Mouse (Mus musculus) ZHBTc4 (cell line): ENCODE results near the gene Mettl11b.
A peak's percentile ranks its signal among the peaks of the same experiment; 100 is the strongest.

Source experiments
- DNase-seq: peaks from one replicate; pipeline ENCODE4 v3.0.0-alpha.2; 2011; ENCODE audit warnings: low read depth, low spot score

Mettl11b gene

DNA sequence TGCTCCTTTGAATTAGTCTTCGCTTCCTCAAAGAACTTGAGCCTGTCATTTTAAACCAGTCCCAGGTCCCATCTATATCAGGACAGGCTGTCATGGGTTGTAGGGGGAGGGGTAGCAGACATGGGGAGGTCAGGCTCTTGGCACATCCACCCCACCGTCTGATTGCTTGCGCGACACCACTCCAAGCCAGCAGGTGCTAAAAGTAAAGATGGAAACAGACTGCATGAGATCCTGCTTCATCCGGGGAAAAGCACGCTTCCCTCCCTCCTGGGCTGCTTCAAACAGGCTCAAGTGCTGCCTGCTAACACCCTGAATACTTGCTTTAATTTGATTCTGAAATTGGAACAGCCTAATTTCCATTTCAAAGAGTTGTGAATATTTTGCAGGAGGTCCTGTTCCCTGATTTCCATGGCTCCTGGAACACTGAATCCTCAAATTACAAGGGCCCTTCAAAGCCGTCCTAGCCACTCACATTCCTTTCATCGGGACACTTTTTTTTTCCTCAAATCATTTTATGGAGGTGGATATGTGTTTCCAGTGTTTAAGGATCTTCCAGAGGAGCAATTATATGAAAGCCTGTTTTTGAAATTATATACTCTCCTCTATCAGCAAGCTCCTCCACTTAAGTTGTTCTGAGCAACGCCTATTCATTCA, at the start of gene Mettl11b:
Mettl11b (minus strand) TSS at position 127 of the 654 bp plus-strand sequence.
- DNase-seq: peak; percentile 13

DNA sequence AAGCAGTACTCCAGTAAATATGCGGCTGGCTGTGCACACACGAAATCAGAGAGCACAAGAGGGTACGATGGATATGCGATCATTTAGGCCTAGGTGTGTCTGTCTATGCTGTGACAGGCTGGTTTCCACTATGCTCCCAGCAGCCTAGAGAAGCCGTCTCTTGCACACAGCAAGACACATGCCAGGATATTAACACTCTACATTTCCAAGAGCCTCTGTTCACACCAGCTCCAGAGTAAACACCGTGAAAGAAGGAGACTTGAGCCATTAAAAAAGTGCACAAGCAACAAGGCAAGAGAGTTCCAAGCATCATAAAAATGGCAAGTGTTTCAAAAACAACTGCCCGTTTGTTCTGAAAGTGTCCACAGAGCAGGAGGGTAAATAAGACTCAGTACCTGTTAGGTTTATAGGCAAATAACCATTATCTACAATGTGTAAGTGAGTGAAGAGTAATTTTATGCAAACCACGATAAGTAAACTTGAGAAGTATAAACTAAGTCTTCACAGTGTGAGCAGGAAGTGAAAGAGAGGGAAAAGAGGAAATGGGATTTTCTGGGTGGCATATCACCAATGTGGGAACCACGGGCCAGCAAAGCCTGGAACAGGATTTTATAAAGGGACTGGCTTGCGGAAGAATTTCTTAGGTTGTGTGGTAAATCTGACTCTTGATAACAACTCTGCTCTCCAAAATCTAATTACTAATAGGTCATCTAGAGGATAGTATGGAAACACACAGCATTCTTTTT, 32.6 kb upstream of the Mettl11b start:
- DNase-seq: no peak

DNA sequence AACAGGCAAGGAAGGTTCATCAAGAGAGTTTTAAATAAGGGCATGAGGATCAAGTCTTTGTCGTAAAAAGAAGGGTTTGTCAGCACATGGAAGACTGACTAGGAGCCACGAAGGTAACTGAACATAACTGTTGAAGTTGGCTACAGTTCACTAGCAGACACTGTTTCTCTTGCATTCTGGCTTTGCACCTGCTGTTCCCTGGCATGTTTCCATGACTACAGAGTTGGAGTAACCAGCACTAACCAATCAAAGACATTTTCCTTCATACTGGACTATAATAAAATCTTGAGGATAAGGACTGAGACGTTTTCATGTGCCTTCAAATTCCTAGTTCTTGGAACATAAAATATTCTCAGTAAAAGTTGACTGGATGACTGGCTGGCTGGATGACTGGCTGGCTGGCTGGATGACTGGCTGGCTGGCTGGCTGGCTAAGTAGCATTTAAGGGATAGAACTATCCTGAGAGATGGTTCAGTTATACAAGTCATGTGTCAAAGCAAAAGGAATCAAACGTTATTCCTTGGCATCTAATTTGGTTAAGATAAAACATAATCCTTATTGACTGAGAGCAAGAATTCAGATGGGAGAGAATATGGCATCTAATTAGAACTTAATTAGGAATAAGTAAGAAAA, 26.4 kb upstream of the Mettl11b start:
- DNase-seq: no peak

DNA sequence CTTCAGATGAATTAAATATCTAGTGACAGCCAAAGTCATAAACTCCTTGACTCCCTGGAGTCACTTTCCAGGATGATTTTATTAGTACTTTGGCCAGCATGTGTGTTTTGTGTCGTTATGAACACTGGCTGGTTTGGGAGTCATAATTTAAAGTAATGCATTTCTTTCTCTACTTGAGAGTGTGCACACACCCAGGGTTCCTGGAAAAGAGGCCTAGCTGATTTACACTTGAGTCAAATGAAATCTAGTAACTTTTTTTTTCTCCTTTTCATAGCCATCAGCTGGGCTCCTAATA, 12.2 kb upstream of the Mettl11b start:
- no peak for DNase-seq

DNA sequence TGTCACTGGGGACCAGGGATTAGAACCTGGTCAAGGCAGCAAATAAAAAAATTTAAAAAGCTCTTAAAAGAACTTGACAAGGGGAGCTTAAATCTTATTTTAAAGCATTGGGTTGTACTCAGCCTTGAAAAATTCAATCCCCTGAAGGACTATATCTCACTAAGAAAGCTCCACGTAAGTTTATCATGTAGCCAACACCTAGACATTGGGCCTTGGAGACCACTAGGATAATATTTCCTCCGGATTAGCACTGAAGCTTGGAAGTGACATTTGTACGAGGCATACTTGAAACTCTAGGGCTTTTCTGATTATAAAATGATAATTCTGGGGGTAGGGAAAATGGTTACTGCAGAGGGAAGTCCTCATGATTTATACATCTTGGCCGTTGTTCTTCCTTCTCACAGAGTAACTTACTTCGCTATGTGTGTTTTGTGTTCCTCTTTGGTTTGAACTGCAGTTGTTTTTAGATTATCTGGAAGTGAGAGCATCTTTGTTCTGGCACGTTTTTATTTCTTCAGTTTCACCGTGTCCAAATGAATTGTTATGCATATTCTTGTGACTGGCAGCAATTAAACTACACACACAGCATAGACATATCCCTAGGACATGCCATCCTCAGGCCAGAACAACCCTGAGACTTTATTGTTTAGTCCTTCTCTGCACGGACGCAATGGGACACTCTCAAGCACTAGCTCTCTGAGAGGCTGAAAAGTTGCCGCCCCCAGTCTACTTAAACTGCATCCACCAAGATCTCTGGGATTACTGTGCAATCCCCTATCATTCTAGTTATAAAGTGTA, 11.6 kb upstream of the Mettl11b start:
- DNase-seq: no peak

DNA sequence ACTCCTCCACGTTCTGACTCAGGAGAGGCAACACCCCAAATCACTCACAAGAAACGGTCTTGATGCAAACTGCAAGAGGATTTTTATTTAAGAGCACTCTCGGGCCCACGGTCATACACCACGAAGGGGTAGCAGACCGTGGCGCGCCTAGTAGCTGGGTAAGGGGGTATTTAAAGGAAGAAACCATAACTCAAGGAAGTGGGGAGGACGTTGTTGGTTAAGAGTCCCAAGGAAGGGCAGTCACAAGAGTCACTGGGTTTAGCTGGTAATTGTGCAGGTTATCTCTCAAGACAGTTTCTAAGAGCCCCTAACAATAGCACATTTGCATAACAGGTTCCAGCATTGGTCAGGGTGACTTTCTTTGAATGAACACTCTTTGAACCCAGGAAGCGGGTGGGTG, 6.1 kb upstream of the Mettl11b start:
- DNase-seq: peak; percentile 61

DNA sequence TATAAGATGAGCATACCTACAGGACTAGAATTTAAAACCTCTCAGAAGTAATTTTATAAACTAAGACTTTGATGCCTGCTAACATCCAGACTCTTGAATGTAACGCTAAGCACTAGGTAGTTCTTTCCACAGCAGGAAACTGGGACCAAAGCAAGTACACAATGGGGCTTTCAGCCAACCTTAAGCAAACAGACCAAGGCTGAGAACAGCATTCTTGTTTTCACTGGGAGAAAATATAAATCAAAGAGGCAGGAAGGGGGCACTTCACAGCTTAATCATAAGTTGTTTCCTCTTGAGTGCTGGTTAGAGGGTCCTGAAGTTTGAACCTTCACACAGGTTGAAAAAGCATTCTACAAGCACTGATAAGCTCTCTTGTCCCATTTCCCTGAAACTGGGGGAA, 1.1 kb downstream of the Mettl11b start:
- DNase-seq: no peak

DNA sequence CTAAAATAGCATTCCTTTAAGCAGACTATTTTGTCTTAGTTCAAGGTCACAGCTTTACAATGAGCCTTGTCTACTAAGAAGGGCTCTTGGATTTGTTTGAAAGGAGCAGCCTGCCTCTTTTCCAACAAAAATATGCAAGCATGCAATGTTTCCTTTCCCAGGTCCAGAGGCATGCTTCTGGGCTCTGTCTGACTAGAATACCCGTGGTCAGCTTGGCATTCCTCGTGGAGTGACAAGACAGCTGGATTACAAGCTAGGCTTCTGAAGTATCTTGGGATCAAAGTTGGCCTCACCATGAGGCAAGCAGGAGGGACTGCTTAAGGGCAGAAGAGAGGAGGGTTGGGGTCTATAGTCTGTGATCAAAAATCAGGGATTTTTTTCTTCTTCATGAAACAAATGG, 16.4 kb downstream of the Mettl11b start:
- DNase-seq: no peak

DNA sequence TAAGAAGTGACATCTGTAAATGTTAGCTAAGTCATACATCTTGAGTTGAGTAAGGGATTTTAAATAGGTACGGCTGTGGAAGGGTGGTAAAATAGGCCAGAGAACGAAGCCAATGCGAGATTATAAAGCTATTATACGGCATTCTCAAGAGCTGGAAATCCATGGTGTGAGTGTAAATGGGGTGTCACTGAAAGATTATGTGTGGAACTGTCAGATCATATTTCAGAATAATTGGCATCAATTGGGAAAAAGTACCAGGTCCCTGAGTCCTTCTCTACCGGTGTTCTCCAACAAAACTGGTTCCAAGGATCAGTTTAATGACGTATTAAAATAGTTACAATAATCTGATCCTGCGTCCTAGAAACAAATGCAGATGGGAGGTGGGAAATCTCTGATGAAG, 24.5 kb downstream of the Mettl11b start:
- no peak for DNase-seq

DNA sequence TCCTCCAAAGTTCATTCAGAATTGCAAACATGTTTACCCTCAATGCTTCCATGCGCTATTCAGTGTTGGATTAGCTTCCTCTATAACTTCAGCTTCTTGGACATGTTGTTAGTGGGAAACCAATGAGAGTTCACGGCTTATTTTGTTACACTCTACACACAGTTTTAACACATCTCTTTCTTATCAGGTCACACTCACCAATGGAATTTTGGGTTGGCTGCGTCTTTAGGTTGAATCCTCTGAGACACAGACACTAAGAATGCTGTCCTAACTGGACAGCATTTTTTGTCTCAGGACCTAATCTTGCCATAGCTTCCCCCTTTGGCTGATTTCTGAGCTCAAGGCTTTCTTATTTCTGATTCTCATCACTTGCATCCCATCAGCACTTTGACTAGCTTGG, 25.3 kb downstream of the Mettl11b start:
- no peak for DNase-seq

DNA sequence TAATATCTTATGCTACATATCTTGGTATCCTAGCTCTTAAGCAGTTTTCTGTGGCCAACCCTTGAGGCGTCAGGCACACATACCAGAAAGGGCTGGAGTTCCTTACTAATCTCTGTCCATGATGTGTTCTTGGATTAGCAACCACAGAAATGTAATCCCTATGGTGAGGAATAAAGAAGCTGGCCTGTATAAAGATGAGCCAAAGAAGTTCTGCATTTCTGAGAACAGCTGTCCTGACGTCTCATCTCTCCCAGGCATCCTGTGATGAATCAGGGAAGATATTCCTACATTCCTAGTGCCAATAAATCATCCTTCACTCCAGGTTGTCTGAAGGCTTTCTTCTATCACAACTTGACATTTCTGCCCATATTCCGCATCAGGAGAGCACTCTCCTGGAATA, 33.2 kb downstream of the Mettl11b start:
- no peak for DNase-seq

DNA sequence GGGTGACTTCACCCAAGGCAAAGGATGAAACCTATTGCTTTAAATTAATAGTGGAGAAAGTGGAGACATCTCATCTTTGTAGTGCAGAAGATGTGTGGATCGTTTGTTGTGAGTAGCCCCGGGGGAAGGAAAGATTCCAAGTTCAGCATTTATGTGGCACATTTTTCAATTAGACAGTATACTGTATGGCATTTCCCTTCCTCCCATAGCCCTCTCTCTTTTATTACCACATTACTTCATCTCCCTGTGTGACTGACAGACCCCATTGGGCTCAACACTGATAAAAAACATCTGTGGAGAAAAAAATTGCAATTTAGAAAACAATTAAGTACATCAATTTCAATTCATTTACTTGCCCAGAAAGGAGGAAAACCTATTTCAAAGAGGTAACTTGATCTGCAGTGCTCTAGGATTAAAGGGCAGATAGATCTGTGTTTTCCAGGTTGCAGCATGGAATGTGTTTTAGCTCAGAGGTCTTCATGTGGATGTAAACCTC, 42.0 kb downstream of the Mettl11b start:
- no peak for DNase-seq

DNA sequence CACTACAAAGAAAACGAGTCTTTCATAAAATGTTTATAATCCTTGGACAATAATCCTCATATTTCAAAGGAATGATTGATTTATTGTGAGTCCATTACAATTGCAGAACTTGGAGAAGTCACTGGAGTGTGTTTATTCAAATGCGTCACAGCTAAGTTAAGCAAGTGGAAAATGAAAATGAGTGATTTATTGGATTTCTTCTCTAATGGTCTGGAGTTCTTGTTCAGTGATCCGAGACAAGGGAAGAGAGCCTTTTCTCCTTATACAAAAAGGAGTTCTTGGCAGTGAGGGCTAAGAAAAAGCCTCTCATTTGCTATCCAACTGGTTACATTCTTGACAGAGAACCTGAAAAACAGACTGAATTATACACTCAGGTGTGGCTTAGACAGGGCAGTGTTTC, 42.9 kb downstream of the Mettl11b start:
- no peak for DNase-seq

DNA sequence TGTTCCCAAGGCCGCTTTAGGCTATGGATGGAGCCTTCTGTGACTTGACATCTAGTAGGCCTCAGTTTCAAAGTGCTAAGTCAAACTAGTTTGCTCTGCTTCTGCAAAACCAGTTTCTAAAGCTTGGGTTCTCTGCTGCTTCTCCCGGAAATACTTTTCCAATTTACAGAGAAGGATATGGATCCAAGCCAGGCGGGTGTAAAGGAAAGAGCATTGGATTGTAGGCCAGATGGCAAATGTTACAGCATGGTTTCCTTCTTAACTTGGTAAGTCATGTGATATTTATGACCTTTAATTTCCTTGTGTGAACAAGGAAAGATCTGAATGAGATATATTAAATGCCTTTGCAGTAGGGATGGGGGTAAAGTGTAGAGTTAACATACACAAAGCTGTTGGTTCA, 52.2 kb downstream of the Mettl11b start:
- DNase-seq: no peak

DNA sequence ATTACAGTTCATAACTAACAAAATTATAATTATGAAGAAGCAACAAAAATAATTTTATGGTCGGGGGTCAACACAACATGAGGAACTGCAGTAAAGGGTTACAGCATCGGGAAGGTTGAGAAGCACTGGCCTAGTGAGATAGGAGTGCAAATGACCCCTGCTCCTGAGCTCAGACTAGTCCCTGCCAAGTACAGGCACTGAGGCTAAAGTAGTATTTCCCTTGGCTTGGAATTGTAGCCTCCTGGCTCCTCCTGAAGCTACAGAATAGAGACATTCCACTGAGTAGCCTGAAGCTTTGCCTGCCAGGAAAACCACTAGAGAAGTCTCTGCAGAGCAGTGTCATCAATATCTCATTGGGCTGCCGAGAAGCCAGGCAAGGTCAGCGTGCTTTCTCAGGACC, 53.7 kb downstream of the Mettl11b start:
- DNase-seq: no peak

DNA sequence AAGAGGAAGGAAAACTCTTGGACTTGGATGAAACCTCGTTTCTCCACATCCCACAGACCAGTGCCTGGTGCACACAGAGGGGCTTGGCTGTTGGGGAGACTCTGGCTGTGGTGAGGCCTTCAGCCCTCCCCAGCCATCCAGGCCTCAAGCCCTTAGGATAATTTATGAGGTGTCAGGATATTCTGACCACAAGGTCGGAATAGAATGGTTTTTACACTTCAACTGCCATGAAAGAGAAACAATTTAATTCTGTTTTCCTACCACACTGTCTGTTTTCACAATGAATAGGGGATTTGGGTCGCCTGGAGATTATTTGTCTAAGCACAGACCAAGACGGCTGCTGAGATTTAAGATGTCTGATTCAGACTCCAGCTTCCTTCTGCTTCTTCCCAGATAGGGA, 54.3 kb downstream of the Mettl11b start:
- no peak for DNase-seq

DNA sequence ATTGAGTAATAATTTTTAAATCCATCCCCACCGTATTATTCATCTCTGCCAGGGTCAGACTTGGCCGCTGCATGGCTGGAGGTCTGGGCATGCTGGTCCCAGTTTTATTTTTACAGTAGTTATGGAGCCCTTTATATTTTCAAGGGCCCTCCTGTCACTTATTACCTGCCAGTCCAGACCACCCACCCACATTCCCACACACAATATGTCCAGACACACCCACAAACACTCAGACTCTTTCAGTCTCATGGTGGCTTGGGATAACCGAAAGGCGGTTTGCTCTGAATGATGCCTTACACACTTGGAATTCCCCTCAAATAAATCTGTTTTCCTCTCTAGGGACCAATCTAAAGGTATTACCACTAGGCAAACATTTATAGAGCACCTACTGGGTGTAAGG, 55.1 kb downstream of the Mettl11b start:
- no peak for DNase-seq

DNA sequence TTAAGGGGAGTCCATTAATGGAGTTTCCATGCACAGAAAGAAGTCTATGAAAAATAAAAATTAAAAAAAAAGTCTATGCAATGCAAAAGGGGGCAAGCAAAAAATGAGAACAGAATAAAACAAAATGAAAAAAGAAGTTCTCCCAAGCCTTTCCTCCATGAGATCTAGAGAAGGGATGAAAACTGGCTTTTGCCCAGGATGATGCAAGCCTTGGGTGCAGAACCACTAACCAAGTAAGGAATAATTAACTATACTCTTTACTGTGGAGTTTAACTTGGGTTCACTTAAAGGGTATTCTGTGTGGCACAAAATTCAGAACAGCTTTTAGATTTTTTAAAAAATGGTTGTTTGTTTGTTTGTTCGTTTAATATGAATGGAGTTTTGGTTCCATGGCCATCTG, 62.6 kb downstream of the Mettl11b start:
- DNase-seq: no peak

DNA sequence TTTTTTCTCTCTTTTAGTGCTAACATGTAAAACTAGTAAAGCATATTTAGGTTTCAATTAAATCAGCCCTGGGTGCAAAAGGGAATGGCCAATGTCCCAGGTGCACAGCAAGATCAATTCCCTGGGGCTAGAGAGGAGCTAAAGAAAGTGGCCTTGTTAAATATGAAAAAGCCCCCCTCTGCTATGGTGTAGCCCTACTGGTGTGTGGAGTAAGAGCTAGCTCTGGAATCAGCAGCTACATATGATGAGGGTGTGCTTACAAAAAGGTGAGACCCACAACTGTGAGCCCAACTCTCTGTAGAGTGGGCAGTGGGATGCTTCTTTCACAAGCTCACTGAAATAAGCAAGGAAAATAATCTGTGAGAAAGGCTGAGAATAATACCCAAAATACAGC, 66.5 kb downstream of the Mettl11b start:
- DNase-seq: no peak

DNA sequence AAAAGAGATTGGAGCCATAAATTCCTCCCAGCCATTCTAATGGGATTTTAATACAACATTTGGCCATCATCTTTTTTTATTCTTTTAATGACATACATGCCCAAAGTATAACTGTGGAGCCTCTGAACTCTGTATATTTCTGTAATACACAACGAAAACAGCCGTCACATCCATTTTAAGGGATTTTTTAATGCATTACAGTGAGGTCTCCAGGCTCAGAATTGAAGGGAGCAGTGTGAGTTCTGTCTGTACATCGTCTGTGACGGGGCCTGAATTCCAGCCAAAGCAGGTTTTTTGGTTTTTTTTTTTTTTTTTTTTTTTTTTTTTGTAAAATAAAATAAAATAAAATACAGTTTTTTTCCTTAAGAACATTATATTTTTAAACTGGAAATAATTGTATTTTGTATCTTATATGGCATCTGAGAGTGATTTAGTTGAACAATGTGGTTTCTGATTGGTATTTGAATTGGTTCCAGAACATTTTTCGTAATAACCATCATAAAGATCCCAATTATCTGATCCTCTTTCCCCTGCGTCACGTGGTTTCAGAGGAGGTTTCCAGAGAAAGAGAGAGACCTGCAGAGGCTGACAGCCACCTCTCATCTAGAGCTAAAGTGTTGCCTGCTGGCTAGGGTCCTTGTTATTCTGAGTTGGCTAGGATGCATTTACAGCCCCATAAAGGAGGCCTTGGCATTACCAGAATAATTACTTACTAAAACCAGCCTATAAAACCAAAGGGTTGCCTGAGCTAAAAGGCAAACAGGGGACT, 67.1 kb downstream of the Mettl11b start:
- no peak for DNase-seq

DNA sequence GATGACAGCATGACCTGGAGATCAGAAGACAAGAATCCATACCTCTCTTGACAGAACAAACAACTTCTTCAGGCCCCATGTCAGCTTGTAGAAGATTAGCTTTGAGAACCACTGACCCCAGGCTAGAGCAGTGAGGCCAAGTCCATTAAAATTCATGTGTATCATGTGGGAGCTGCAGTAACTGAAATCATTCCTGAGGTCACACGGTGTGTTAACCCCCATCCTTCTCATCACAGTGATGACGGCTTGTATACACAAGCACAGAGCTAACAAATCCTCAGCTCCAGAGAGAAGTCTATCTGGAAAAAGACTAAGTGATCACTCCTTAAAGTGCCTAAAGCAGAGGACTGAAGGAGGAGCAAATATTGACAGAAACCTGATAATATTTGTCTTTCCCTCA, 68.0 kb downstream of the Mettl11b start:
- no peak for DNase-seq

DNA sequence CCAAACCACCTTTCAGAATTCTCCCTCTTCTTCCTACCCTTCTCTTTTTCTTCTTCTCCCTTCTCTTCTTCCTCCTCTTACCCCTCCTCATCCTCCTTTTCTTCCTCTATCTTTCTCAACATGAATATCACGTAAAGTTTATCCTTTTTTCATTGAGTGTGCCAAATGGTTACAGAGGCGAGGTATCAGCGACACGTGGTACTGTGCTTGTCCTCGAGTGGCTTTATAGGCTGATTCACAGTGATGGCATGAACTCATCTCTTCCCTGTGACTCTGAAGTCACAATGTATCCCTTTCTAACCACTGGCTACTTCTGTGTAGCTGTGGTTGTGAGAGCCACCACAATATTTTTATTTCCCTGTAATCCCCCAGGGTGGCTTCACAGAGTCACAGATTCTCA, 68.6 kb downstream of the Mettl11b start:
- DNase-seq: no peak
